Mouse (Mus musculus) myocyte (in vitro differentiated cells): Measurements from ENCODE around the gene Ppdpf. TPM values are rescaled to one million over a fixed set of nuclear protein-coding genes. Genes with fewer than 3 reads are reported as not detected.

Experiments used
- H3K27me3 ChIP-seq: one replicate; pipeline ENCODE4 v1.6.1; 2011; ENCODE audit not compliant: control insufficient read depth, insufficient read depth, insufficient read length
- H3K36me3 ChIP-seq: one replicate; pipeline ENCODE4 v1.6.1; 2011; ENCODE audit not compliant: control insufficient read depth, insufficient read depth
- H3K4me2 ChIP-seq: one replicate; pipeline ENCODE4 v1.6.1; 2011; ENCODE audit warnings: low read depth, control low read depth
- H3K4me3 ChIP-seq: one replicate; pipeline ENCODE4 v1.5.1; 2011; ENCODE audit warnings: mild to moderate bottlenecking, control low read depth, moderate library complexity
- H3K79me2 ChIP-seq: one replicate; pipeline ENCODE4 v1.6.1; 2011; ENCODE audit not compliant: control insufficient read depth, insufficient read depth
- H3ac ChIP-seq: one replicate; pipeline ENCODE4 v1.6.1; 2011; ENCODE audit not compliant: control insufficient read depth, insufficient read length
- CEBPB ChIP-seq: IDR thresholded peaks from 2 replicates; pipeline ENCODE4 v1.6.1; 2011; ENCODE audit warnings: mild to moderate bottlenecking, moderate library complexity; ENCODE audit not compliant: poor library complexity, insufficient read depth, severe bottlenecking
- E2F4 ChIP-seq: IDR thresholded peaks from one replicate; pipeline ENCODE4 v1.6.1; 2011; ENCODE audit warnings: mild to moderate bottlenecking, control low read depth, moderate library complexity; ENCODE audit not compliant: insufficient read depth
- MAX ChIP-seq: IDR thresholded peaks from one replicate; pipeline ENCODE4 v1.6.1; 2011; ENCODE audit warnings: low read depth, mild to moderate bottlenecking, control low read depth
- MYOD1 ChIP-seq, 3 experiments: IDR thresholded peaks; one replicate each; pipeline ENCODE4 v1.6.1; 2011; ENCODE audit warnings: control low read depth in 2 of 3, low read depth in 2 of 3, mild to moderate bottlenecking in 2 of 3, moderate library complexity in 1 of 3; ENCODE audit not compliant: insufficient read length in 2 of 3, control insufficient read depth in 1 of 3
- MYOG ChIP-seq, 3 experiments: IDR thresholded peaks; one replicate each; pipeline ENCODE4 v1.6.1; 2011; ENCODE audit warnings: control low read depth in 2 of 3, low read depth in 2 of 3, mild to moderate bottlenecking in 2 of 3; ENCODE audit not compliant: insufficient read length in 2 of 3, control insufficient read depth in 1 of 3, insufficient read depth in 1 of 3
- POLR2A ChIP-seq: IDR thresholded peaks from one replicate; pipeline ENCODE4 v1.6.1; 2011; ENCODE audit warnings: low read depth, mild to moderate bottlenecking, control low read depth, moderate library complexity; ENCODE audit not compliant: insufficient read length
- POLR2AphosphoS2 ChIP-seq: IDR thresholded peaks from one replicate; pipeline ENCODE4 v1.6.1; 2011; ENCODE audit warnings: low read depth, control low read depth; ENCODE audit not compliant: insufficient read length
- REST ChIP-seq: IDR thresholded peaks from one replicate; pipeline ENCODE4 v1.6.1; 2011; ENCODE audit warnings: mild to moderate bottlenecking, control low read depth, moderate library complexity; ENCODE audit not compliant: insufficient read depth, insufficient read length
- SRF ChIP-seq: IDR thresholded peaks from one replicate; pipeline ENCODE4 v1.6.1; 2011; ENCODE audit warnings: low read depth; ENCODE audit not compliant: control insufficient read depth, insufficient read length
- TCF12 ChIP-seq: IDR thresholded peaks from one replicate; pipeline ENCODE4 v1.6.1; 2011; ENCODE audit warnings: mild to moderate bottlenecking, control low read depth; ENCODE audit not compliant: poor library complexity, insufficient read depth, severe bottlenecking
- TCF3 ChIP-seq: IDR thresholded peaks from one replicate; pipeline ENCODE4 v1.6.1; 2011; ENCODE audit warnings: low read depth, control low read depth; ENCODE audit not compliant: insufficient read length
- USF1 ChIP-seq: IDR thresholded peaks from one replicate; pipeline ENCODE4 v1.6.1; 2011; ENCODE audit warnings: low read depth, mild to moderate bottlenecking, control low read depth, moderate library complexity
- polyA plus RNA-seq: library from polyadenylated mRNA; unstranded; fragments of >200 nt; fragmentation: generic; extraction: Trizol; gene quantifications from one replicate; pipeline ENCODE4 v1.2.1, GENCODE M21; 2012; ENCODE audit warnings: missing spikeins

The Ppdpf gene
- polyA plus RNA-seq, 1 experiment = 43.4 TPM

GRCm38 (mm10) chr2:181228335-181228734 lies 41.3 kb downstream of the Ppdpf start:
- H3K36me3 ChIP-seq = no peaks in the 10 kb centered on the region
- H3K4me3 ChIP-seq = no peak overlapping the region
- no peak for TF ChIP-seq MYOD1 (IDR thresholded peaks at IDR 0.05; ENCODE audit: control insufficient read depth in 1 of 3, insufficient read length in 2 of 3, low read depth in 2 of 3)
- TF ChIP-seq MYOG (IDR thresholded peaks at IDR 0.05; ENCODE audit: control insufficient read depth in 1 of 3, insufficient read depth in 1 of 3, insufficient read length in 2 of 3, low read depth in 2 of 3) = no peak
- TF ChIP-seq E2F4 = no peak
- no peak for TF ChIP-seq USF1
- no peak for TF ChIP-seq SRF
- no peak for TF ChIP-seq TCF12
- TF ChIP-seq TCF3 = no peak
- no peak for TF ChIP-seq REST
- no peak for TF ChIP-seq MAX
- TF ChIP-seq POLR2AphosphoS2 = no peak
- no peak for TF ChIP-seq POLR2A
- no peak for TF ChIP-seq CEBPB
- no peaks in the 10 kb centered on the region for H3K27me3 ChIP-seq
- H3K4me2 ChIP-seq = no peak overlapping the region
- no peak overlapping the region for H3ac ChIP-seq
- H3K79me2 ChIP-seq = no peaks in the 10 kb centered on the region

GRCm38 (mm10) chr2:181231171-181231570 lies 44.1 kb downstream of the Ppdpf start:
- Histone ChIP-seq H3K4me3 (no peak overlapping the region), H3K36me3 (no peaks in the 10 kb centered on the region), H3K79me2 (no peaks in the 10 kb centered on the region), H3K27me3 (no peaks in the 10 kb centered on the region), H3K4me2 (no peak overlapping the region), H3ac (no peak overlapping the region)
- TF ChIP-seq TCF12 = no peak
- no peak for TF ChIP-seq TCF3
- no peak for TF ChIP-seq POLR2AphosphoS2
- TF ChIP-seq MYOG (IDR thresholded peaks at IDR 0.05; ENCODE audit: control insufficient read depth in 1 of 3, insufficient read depth in 1 of 3, insufficient read length in 2 of 3, low read depth in 2 of 3) = no peak
- TF ChIP-seq CEBPB = no peak

GRCm38 (mm10) chr2:181233443-181233842 lies 46.4 kb downstream of the Ppdpf start:
- no peaks in the 10 kb centered on the region for H3K36me3 ChIP-seq
- H3ac ChIP-seq = no peak overlapping the region

GRCm38 (mm10) chr2:181234680-181235079 lies 47.6 kb downstream of the Ppdpf start:
- Histone ChIP-seq H3ac (no peak overlapping the region), H3K4me3 (no peak overlapping the region), H3K79me2 (no peaks in the 10 kb centered on the region), H3K36me3 (no peaks in the 10 kb centered on the region), H3K27me3 (no peaks in the 10 kb centered on the region), H3K4me2 (no peak overlapping the region)
- no peak for TF ChIP-seq TCF12
- no peak for TF ChIP-seq MYOD1 (IDR thresholded peaks at IDR 0.05; ENCODE audit: control insufficient read depth in 1 of 3, insufficient read length in 2 of 3, low read depth in 2 of 3)
- no peak for TF ChIP-seq MAX
- TF ChIP-seq TCF3 = no peak
- no peak for TF ChIP-seq SRF
- no peak for TF ChIP-seq MYOG (IDR thresholded peaks at IDR 0.05; ENCODE audit: control insufficient read depth in 1 of 3, insufficient read depth in 1 of 3, insufficient read length in 2 of 3, low read depth in 2 of 3)
- no peak for TF ChIP-seq POLR2A
- no peak for TF ChIP-seq REST
- TF ChIP-seq CEBPB = no peak
- no peak for TF ChIP-seq USF1
- no peak for TF ChIP-seq E2F4
- no peak for TF ChIP-seq POLR2AphosphoS2

More at GRCm38 (mm10) chr2:181233443-181233842, 46.4 kb downstream of the Ppdpf start:
- Histone ChIP-seq H3K4me2 (no peak overlapping the region), H3K79me2 (no peaks in the 10 kb centered on the region), H3K27me3 (no peaks in the 10 kb centered on the region), H3K4me3 (no peak overlapping the region)
- TF ChIP-seq MAX (no peak), TCF12 (no peak), POLR2AphosphoS2 (no peak), E2F4 (no peak), MYOD1 (IDR thresholded peaks at IDR 0.05; ENCODE audit: control insufficient read depth in 1 of 3, insufficient read length in 2 of 3, low read depth in 2 of 3) (no peak), USF1 (no peak), POLR2A (no peak), SRF (no peak), MYOG (IDR thresholded peaks at IDR 0.05; ENCODE audit: control insufficient read depth in 1 of 3, insufficient read depth in 1 of 3, insufficient read length in 2 of 3, low read depth in 2 of 3) (no peak), CEBPB (no peak), TCF3 (no peak), REST (no peak)

GRCm38 (mm10) chr2:181235681-181236566 lies 48.9 kb downstream of the Ppdpf start:
- no peak overlapping the region for H3ac ChIP-seq
- H3K36me3 ChIP-seq = no peaks in the 10 kb centered on the region
- H3K79me2 ChIP-seq = no peaks in the 10 kb centered on the region
- TF ChIP-seq TCF12 (no peak), SRF (no peak), MYOG (IDR thresholded peaks at IDR 0.05; ENCODE audit: control insufficient read depth in 1 of 3, insufficient read depth in 1 of 3, insufficient read length in 2 of 3, low read depth in 2 of 3) (no peak), E2F4 (no peak), REST (no peak)
- no peak overlapping the region for H3K4me3 ChIP-seq
- no peaks in the 10 kb centered on the region for H3K27me3 ChIP-seq
- no peak overlapping the region for H3K4me2 ChIP-seq
